Mouse (Mus musculus): ENCODE data around the gene Kcnh3. TPM values are rescaled to one million over a fixed set of nuclear protein-coding genes. Genes with fewer than 3 reads are reported as not detected.

The Kcnh3 gene
- polyA plus RNA-seq, 1 experiment from 2014 or later = 0.74 TPM

DNA sequence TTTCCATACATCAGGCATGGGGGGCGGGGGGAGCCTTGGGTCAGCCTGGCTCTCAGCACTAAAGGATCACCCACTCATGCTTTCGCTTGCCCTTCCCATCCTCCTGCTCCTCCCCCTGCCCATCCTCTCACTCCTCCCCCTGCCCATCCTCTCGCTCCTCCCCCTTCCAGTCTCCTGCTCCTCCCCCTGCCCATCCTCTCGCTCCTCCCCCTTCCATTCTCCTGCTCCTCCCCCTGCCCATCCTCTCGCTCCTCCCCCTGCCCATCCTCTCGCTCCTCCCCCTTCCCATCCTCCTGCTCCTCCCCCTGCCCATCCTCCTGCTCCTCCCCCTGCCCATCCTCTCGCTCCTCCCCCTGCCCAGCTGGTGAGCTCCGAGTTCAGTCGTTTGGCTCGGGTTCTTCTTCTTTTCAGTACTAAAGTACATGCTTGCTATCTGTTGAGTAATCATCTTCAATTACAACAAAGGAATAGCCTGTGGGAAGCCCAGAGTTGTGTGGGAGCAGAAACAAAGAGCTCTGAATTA is 35.1 kb downstream of the Kcnh3 start:
- no peaks in the 10 kb centered on the region for H3K9me3 ChIP-seq
- WGBS = 3% methylated on average over 8 of the region's 10 CpGs
- no peaks in the 10 kb centered on the region for H3K36me3 ChIP-seq
- H3K27ac ChIP-seq (replicated peaks) = no peak overlapping the region
- H3K4me2 ChIP-seq = peak overlapping the region; percentile 46
- peak; percentile 49; the same call in 1 of the 2 replicates for ATAC-seq (ENCODE audit: low read depth)
- H3K9ac ChIP-seq = no peak overlapping the region
- peak overlapping the region; percentile 3; the same call in 1 of the 2 replicates for H3K4me3 ChIP-seq
- H3K4me1 ChIP-seq (replicated peaks) = 0 out of 2 replicates have a peak, but pooled peaks cover 7% of the 10 kb centered on the region
- peaks cover 3% of the 10 kb centered on the region; the same call in 1 of the 2 replicates for H3K27me3 ChIP-seq

- H3K9ac ChIP-seq = no peak overlapping the region
- no peaks in the 10 kb centered on the region for H3K36me3 ChIP-seq
- no peak overlapping the region for H3K4me3 ChIP-seq
- no peak overlapping the region for H3K4me2 ChIP-seq
- no peaks in the 10 kb centered on the region for H3K27me3 ChIP-seq
- no peak for ATAC-seq (ENCODE audit: low read depth)
- H3K27ac ChIP-seq (replicated peaks) = no peak overlapping the region
- H3K9me3 ChIP-seq = no peaks in the 10 kb centered on the region
- H3K4me1 ChIP-seq (replicated peaks) = peaks cover 11% of the 10 kb centered on the region; the same call in 1 of the 2 replicates
- WGBS = 42% methylated on average over 10 of the region's 10 CpGs
Measured at GRCm38 (mm10) chr15:99262702-99263101, 38.0 kb downstream of the Kcnh3 start.

DNA sequence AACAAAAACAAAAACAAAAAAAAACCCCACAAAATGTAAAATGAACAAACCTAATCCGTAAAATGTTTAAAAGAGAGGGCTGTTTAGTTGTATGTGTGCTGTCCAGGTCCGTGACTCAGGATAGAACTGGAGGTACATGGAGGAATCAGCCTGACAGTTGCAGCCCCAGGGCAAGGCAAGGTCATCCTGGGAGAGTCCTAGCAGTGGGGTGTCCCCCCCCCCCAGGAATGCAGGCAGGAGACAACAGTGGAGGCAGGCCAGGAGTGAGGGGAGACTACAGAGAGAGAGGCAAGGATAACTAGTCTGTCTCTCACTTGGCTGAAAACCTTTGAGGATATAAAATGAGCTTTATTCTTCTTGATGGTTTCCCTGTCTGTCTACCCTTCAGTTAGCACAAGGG is 39.7 kb downstream of the Kcnh3 start:
- WGBS = 87% methylated on average over 2 of the region's 2 CpGs

GRCm38 (mm10) chr15:99265679-99266078 is 41.0 kb downstream of the Kcnh3 start:
- Histone ChIP-seq H3K4me2 (no peak overlapping the region), H3K9me3 (no peaks in the 10 kb centered on the region), H3K9ac (no peak overlapping the region), H3K4me1 (replicated peaks) (peaks cover 11% of the 10 kb centered on the region; the same call in 1 of the 2 replicates), H3K27me3 (no peaks in the 10 kb centered on the region), H3K4me3 (no peak overlapping the region), H3K27ac (replicated peaks) (no peak overlapping the region), H3K36me3 (no peaks in the 10 kb centered on the region)
- ATAC-seq (ENCODE audit: low read depth) = peak; percentile 40; the same call in 1 of the 2 replicates
- 17% methylated on average over 4 of the region's 4 CpGs for WGBS

More for the DNA sequence above, 39.7 kb downstream of the Kcnh3 start:
- H3K4me2 ChIP-seq = no peak overlapping the region
- H3K36me3 ChIP-seq = no peaks in the 10 kb centered on the region
- H3K9me3 ChIP-seq = no peaks in the 10 kb centered on the region
- H3K27ac ChIP-seq (replicated peaks) = no peak overlapping the region
- H3K27me3 ChIP-seq = no peaks in the 10 kb centered on the region
- H3K9ac ChIP-seq = no peak overlapping the region
- peaks cover 11% of the 10 kb centered on the region; the same call in 1 of the 2 replicates for H3K4me1 ChIP-seq (replicated peaks)
- H3K4me3 ChIP-seq = no peak overlapping the region
- ATAC-seq (ENCODE audit: low read depth) = no peak

GRCm38 (mm10) chr15:99276095-99276494 is 51.4 kb downstream of the Kcnh3 start:
- Histone ChIP-seq H3K4me1 (replicated peaks) (peaks cover 10% of the 10 kb centered on the region), H3K36me3 (no peaks in the 10 kb centered on the region), H3K9me3 (no peaks in the 10 kb centered on the region), H3K27me3 (no peaks in the 10 kb centered on the region), H3K4me3 (no peak overlapping the region), H3K27ac (replicated peaks) (no peak overlapping the region), H3K9ac (no peak overlapping the region), H3K4me2 (no peak overlapping the region)
- WGBS = 86% methylated on average over 8 of the region's 8 CpGs
- ATAC-seq (ENCODE audit: low read depth) = no peak

- Histone ChIP-seq H3K4me2 (no peak overlapping the region), H3K27me3 (no peaks in the 10 kb centered on the region), H3K9me3 (no peaks in the 10 kb centered on the region), H3K4me1 (replicated peaks) (peaks cover 10% of the 10 kb centered on the region), H3K36me3 (no peaks in the 10 kb centered on the region), H3K27ac (replicated peaks) (no peak overlapping the region), H3K4me3 (no peak overlapping the region), H3K9ac (no peak overlapping the region)
- ATAC-seq (ENCODE audit: low read depth) = no peak
- WGBS = 89% methylated on average over 7 of the region's 7 CpGs
Measured at GRCm38 (mm10) chr15:99278271-99278670, 53.6 kb downstream of the Kcnh3 start.

DNA sequence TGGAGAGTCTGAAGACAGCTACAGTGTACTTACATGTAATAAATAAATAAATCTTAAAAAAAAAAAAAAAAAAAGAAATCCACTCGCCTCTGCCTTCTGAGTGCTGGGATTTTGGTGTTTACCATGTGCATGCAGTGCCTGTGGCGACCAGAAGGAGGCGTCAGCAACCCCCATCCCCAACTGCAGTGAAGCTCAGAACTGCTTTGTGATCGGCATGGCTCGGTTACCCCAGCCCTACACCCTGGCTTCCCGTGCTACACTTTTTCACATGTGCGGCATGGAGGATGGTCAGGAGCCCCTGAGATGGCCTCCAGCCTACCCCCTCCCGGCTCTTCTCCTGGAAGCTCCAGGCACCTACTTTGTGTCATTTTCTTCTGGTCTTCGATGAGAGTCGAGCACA is 58.8 kb downstream of the Kcnh3 start:
- Histone ChIP-seq H3K4me2 (no peak overlapping the region), H3K9ac (no peak overlapping the region), H3K4me3 (no peak overlapping the region), H3K36me3 (no peaks in the 10 kb centered on the region), H3K4me1 (replicated peaks) (peaks cover 2% of the 10 kb centered on the region), H3K27ac (replicated peaks) (no peak overlapping the region), H3K27me3 (no peaks in the 10 kb centered on the region), H3K9me3 (no peaks in the 10 kb centered on the region)
- 73% methylated on average over 10 of the region's 10 CpGs for WGBS
- ATAC-seq (ENCODE audit: low read depth) = no peak

GRCm38 (mm10) chr15:99284527-99285188 is 60.0 kb downstream of the Kcnh3 start:
- no peak for ATAC-seq (ENCODE audit: low read depth)
- Histone ChIP-seq H3K36me3 (no peaks in the 10 kb centered on the region), H3K4me3 (no peak overlapping the region), H3K9ac (no peak overlapping the region), H3K9me3 (no peaks in the 10 kb centered on the region), H3K27me3 (no peaks in the 10 kb centered on the region), H3K4me1 (replicated peaks) (no peaks in the 10 kb centered on the region), H3K4me2 (no peak overlapping the region), H3K27ac (replicated peaks) (no peak overlapping the region)
- WGBS = 52% methylated on average over 14 of the region's 14 CpGs

DNA sequence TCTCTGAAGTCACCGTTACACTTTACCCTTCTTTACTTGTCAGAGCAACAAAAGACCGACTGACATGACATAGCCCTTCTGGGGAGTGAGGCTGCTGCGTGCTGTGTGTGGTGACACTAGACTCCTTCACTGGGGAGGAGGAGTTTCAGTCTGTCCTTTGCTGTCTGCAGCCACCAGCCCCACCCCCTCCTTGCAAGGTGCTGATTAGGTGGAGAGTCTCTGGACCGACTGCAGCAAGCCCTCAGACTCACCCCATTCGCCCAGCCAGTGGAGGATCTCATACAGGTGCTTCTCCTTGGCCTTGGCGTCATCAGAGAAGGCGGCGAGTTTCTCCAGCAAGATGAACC is 60.5 kb downstream of the Kcnh3 start:
- WGBS = 59% methylated on average over 8 of the region's 8 CpGs
- Histone ChIP-seq H3K4me3 (no peak overlapping the region), H3K36me3 (no peaks in the 10 kb centered on the region), H3K27me3 (no peaks in the 10 kb centered on the region), H3K4me2 (no peak overlapping the region), H3K4me1 (replicated peaks) (no peaks in the 10 kb centered on the region), H3K27ac (replicated peaks) (no peak overlapping the region), H3K9ac (no peak overlapping the region), H3K9me3 (no peaks in the 10 kb centered on the region)
- no peak for ATAC-seq (ENCODE audit: low read depth)

- Histone ChIP-seq H3K36me3 (no peaks in the 10 kb centered on the region), H3K9me3 (no peaks in the 10 kb centered on the region), H3K27me3 (no peaks in the 10 kb centered on the region), H3K4me3 (no peak overlapping the region), H3K27ac (replicated peaks) (no peak overlapping the region), H3K4me2 (no peak overlapping the region), H3K4me1 (replicated peaks) (peaks cover 8% of the 10 kb centered on the region), H3K9ac (no peak overlapping the region)
- ATAC-seq (ENCODE audit: low read depth) = no peak
- 92% methylated on average over 11 of the region's 11 CpGs for WGBS
Measured at GRCm38 (mm10) chr15:99290586-99290985, 65.9 kb downstream of the Kcnh3 start.

All from neural tube, embryonic 13.5 days (tissue).